Mouse (Mus musculus) neural tube, embryonic 13.5 days (tissue): ENCODE results near the gene Cbfb. TPM values are rescaled to one million over a fixed set of nuclear protein-coding genes. Genes with fewer than 3 reads are reported as not detected.
"Not testable (repeated sequence)": the region's sequence is repeated elsewhere in the genome, so short reads cannot be mapped to it uniquely, and the experiment has no call there.

Experiments used
- ATAC-seq: fragments of 200-750 bp; cut with Nextera tagmentation; 2 replicates; pipeline ENCODE4 v1.8.0; 2017; ENCODE audit warnings: low read depth, mild to moderate bottlenecking, moderate TSS enrichment, moderate library complexity
- H3K27ac ChIP-seq: fragments of 300-500 bp; sonication (generic); replicated peaks from 2 replicates; pipeline ENCODE4 v1.5.1; 2015; ENCODE audit warnings: moderate library complexity, mild to moderate bottlenecking, inconsistent platforms
- H3K27me3 ChIP-seq: fragments of 300-500 bp; sonication (generic); 2 replicates; pipeline ENCODE4 v1.6.1; 2015; ENCODE audit warnings: mild to moderate bottlenecking, inconsistent platforms
- H3K36me3 ChIP-seq: fragments of 300-500 bp; sonication (generic); 2 replicates; pipeline ENCODE4 v1.6.1; 2015; ENCODE audit warnings: mild to moderate bottlenecking, inconsistent platforms
- H3K4me1 ChIP-seq: fragments of 300-500 bp; sonication (generic); replicated peaks from 2 replicates; pipeline ENCODE4 v1.6.1; 2015; ENCODE audit warnings: inconsistent platforms
- H3K4me2 ChIP-seq: fragments of 300-500 bp; sonication (generic); 2 replicates; pipeline ENCODE4 v1.6.1; 2015; ENCODE audit warnings: inconsistent platforms, mild to moderate bottlenecking, moderate library complexity
- H3K4me3 ChIP-seq: fragments of 300-500 bp; sonication (generic); 2 replicates; pipeline ENCODE4 v1.5.1; 2015; ENCODE audit warnings: mild to moderate bottlenecking, inconsistent platforms
- H3K9ac ChIP-seq: fragments of 300-500 bp; sonication (generic); 2 replicates; pipeline ENCODE4 v1.6.1; 2015; ENCODE audit warnings: moderate library complexity, mild to moderate bottlenecking, inconsistent platforms
- H3K9me3 ChIP-seq: fragments of 300-500 bp; sonication (generic); 2 replicates; pipeline ENCODE4 v1.6.1; 2016; ENCODE audit warnings: inconsistent platforms
- WGBS: fragments of 180-500 bp; shearing (Covaris S2); methylation state at CpG from one replicate; pipeline ENCODE4 v1.1.7; 2015; 5-methylcytosine and 5-hydroxymethylcytosine counted together
- polyA plus RNA-seq: library from polyadenylated mRNA; unstranded; fragments of >200 nt; fragmentation: Nextera tagmentation; extraction: Ambion mirVana; gene quantifications from 2 replicates; pipeline ENCODE4 v1.2.1, GENCODE M21; 2015

Gene Cbfb
- polyA plus RNA-seq, 1 experiment from 2014 or later, result 59.1 TPM

DNA sequence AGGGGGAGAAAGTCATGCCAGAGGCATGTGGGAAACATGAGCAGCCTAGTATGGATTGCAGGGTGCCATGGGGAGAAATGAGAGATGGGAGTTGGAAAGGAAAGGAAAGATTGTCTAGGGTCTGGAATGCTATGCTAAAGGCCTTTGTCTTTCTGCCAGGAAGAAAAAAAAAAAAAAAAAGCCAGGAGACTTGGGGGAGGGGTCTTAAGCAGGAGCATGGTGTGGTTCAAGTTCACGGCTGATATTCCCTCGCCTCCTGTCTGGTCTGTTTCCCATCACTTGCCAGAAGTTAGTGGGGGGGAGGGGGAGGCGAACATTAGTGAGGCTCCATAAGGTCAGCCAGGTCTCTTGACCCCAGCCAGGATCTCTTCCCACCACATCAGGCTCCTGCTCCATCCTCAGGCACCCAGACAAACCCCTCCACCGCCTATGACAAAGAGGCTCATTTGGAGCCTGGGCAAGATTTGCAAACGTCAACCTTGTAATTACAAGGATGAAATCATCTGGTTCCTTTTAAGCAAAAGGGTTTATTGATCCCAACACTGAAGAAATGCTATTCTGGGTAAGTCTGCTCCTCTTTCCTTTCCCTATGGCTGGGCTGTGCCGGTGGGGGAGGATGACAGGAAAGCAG is 6.1 kb upstream of the Cbfb start:
- ATAC-seq, result no peak

DNA sequence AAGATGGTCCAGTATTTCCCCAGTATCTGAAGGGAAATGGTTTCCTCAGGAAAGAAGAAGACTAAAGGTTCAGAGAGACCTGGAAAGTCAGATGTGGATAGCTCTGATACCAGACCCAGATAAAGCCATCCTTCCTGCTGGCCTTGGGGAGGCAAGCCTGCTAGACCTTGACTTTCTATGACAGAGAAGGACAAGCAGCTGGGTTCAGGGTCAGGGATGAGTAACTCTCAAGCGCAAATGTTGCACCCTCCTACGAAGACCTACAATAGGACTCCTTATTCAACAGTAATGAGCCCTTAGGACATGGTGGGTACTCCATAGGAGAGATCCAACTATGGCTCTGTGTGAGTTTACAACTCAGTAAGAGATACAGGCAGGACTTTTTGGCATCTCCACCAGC is 5.3 kb upstream of the Cbfb start:
- WGBS, result 78% methylated on average over 2 of the region's 2 CpGs
- Histone ChIP-seq H3K4me3 (no peak overlapping the region), H3K9me3 (no peaks in the 10 kb centered on the region), H3K9ac (no peak overlapping the region), H3K27me3 (no peaks in the 10 kb centered on the region), H3K36me3 (no peaks in the 10 kb centered on the region), H3K4me2 (no peak overlapping the region), H3K4me1 (peaks cover 3% of the 10 kb centered on the region; the same call in 1 of the 2 replicates), H3K27ac (no peak overlapping the region)
- no peak for ATAC-seq

More for the DNA sequence above, 6.1 kb upstream of the Cbfb start:
- 24% methylated on average over 6 of the region's 6 CpGs for WGBS
- Histone ChIP-seq H3K9me3 (no peaks in the 10 kb centered on the region), H3K36me3 (no peaks in the 10 kb centered on the region), H3K4me2 (no peak overlapping the region), H3K9ac (no peak overlapping the region), H3K4me1 (no peaks in the 10 kb centered on the region), H3K4me3 (no peak overlapping the region), H3K27ac (no peak overlapping the region), H3K27me3 (no peaks in the 10 kb centered on the region)

DNA sequence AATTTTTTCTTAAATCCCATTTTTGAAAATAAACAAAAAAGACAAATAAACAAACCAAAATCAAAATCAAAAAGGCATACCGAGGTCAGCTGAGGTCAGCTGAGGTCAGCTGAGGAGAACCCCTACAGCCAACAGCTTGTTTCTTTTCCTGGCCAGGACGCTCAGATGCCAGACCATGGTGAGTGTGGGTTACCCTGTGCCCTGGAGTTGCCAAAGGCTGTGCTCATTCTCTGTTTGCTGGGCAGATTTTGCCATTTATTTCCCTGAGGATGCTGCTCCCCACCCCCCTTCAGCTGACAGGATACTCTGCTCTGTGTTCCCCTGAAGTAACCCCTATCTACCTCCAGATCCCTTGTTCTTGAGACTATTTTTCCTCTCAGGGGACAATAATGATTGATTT is 3.4 kb upstream of the Cbfb start:
- H3K27me3 ChIP-seq, result no peaks in the 10 kb centered on the region
- H3K9ac ChIP-seq, result no peak overlapping the region
- no peak overlapping the region for H3K4me3 ChIP-seq
- peaks cover 8% of the 10 kb centered on the region for H3K4me1 ChIP-seq
- ATAC-seq, result no peak
- H3K9me3 ChIP-seq, result no peaks in the 10 kb centered on the region
- no peak overlapping the region for H3K4me2 ChIP-seq
- WGBS, result 79% methylated on average over 2 of the region's 2 CpGs
- H3K36me3 ChIP-seq, result no peaks in the 10 kb centered on the region
- H3K27ac ChIP-seq, result no peak overlapping the region

DNA sequence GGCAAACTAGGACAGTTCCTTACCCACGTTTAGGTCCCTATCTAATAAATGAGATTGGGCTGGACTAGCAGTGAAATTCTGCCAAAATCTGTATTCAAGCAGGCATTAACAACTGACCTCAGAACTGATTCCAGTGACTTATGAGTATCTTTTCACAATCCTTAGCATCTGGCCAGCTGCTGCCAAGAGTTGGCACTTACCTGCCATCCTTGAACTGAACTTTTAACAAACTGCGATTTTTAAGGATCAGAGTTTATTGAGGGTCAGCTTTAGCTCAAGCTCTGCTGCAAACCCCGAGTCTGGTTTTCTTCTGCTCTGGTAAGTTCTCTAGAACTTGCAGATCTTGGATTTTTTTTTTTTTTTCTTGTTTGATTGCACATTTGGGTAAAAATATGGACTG is 892 bp upstream of the Cbfb start:
- H3K9me3 ChIP-seq, result no peaks in the 10 kb centered on the region
- WGBS, result 50% methylated on average over 3 of the region's 3 CpGs
- H3K27ac ChIP-seq, result 0 out of 2 replicates have a peak overlapping the region, but pooled peaks have one; percentile 95
- H3K27me3 ChIP-seq, result no peaks in the 10 kb centered on the region
- H3K36me3 ChIP-seq, result no peaks in the 10 kb centered on the region
- no peak overlapping the region for H3K4me3 ChIP-seq
- no peak for ATAC-seq
- peak overlapping the region; percentile 77 for H3K4me2 ChIP-seq
- peaks cover 25% of the 10 kb centered on the region for H3K4me1 ChIP-seq
- H3K9ac ChIP-seq, result no peak overlapping the region

DNA sequence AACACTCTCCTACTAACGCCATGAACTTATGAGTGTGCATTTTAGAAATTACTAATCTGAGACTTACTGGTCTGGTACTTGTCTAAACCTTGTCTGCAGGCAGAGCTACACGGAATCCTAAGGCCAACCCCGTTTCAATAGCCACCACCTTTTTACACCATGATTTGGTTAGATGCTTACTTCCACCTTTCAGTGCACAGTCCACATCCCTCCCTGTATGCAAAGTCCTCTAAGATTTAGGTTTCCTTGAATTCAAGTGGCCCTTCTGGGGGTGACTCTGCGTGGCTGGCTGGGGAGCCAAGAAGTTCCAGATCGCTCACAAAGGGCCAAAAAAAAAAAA is 463 bp upstream of the Cbfb start:
- H3K4me1 ChIP-seq, result peaks cover 25% of the 10 kb centered on the region
- ATAC-seq, result peak; percentile 30
- no peaks in the 10 kb centered on the region for H3K27me3 ChIP-seq
- H3K4me2 ChIP-seq, result peak overlapping the region; percentile 77
- H3K36me3 ChIP-seq, result no peaks in the 10 kb centered on the region
- peak overlapping the region; percentile 93 for H3K4me3 ChIP-seq
- peak overlapping the region; percentile 95 for H3K27ac ChIP-seq
- H3K9ac ChIP-seq, result peak overlapping the region; percentile 87
- WGBS, result 4% methylated on average over 5 of the region's 5 CpGs
- no peaks in the 10 kb centered on the region for H3K9me3 ChIP-seq

DNA sequence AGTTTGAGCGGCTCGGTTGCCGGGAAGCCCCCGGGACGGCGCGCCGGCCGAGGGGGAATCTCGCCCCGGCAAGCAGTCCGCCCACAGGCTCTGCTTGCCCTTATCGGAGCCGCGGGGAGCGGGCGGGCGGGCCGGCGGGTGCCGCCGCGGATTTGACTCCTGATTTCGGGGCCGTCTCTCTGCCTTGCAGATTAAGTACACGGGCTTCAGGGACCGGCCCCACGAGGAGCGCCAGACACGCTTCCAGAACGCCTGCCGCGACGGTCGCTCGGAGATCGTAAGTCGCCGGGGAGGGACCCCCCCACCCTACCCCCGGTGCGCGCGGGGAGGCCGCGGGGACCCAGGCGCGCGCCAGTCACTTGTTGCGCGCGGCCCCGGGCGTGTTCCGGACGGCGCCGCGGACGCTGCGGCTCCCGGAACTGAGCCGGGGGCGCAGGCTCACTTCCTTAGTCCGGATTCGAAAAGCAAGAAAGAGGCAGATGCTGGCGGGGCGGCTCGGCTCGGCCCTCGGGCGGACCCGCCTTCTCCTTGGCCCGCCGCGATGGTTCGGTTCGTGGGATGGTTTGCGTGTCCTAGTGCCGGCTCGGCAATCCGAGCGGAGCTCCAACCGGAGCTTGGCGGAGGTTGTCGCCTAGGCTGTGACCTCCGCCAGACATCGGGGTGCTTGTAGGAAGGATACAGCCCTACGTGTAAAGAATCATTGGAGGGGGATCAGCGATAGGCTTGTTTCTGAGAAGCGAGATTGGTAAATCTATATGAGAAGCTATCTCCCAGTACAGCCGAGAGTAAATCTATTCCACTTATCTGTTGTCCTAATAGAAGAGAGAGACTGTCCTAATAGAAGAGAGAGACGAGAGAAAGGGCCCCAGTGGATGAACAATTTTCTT is 885 bp downstream of the Cbfb start:
- under 1% methylated on average over 84 of the region's 92 CpGs for WGBS
- Histone ChIP-seq H3K4me3 (peak overlapping the region; percentile 93), H3K4me1 (peaks cover 25% of the 10 kb centered on the region), H3K9me3 (no peaks in the 10 kb centered on the region), H3K36me3 (no peaks in the 10 kb centered on the region), H3K9ac (peak overlapping the region; percentile 87), H3K4me2 (peak overlapping the region; percentile 77), H3K27ac (peak overlapping the region; percentile 95), H3K27me3 (no peaks in the 10 kb centered on the region)
- peak; percentile 29 for ATAC-seq

DNA sequence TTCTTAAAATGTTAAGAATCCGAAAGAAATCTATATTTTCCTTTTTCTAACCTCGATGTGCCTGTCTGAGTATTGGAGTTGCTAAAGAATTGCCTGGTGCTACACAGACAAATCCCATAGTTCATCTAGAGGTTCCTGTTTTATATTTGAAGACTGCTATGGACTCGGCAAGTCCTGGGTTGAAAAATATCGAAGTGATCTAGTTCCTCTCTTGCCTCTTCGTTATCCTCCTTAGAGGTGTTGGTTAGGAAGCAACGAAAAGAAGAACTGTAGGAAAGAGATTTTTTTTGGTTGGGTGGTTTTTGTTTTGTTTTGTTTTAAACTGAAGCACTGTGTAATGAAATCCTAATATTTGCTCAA is 1.5 kb downstream of the Cbfb start:
- H3K9me3 ChIP-seq, result no peaks in the 10 kb centered on the region
- ATAC-seq, result no peak
- peaks cover 4% of the 10 kb centered on the region; the same call in 1 of the 2 replicates for H3K36me3 ChIP-seq
- no peaks in the 10 kb centered on the region for H3K27me3 ChIP-seq
- no peak overlapping the region; the same call in 1 of the 2 replicates for H3K27ac ChIP-seq
- peak overlapping the region; percentile 87 for H3K9ac ChIP-seq
- H3K4me2 ChIP-seq, result peak overlapping the region; percentile 77
- 30% methylated on average over 6 of the region's 6 CpGs for WGBS
- peaks cover 25% of the 10 kb centered on the region for H3K4me1 ChIP-seq
- peak overlapping the region; percentile 93 for H3K4me3 ChIP-seq

DNA sequence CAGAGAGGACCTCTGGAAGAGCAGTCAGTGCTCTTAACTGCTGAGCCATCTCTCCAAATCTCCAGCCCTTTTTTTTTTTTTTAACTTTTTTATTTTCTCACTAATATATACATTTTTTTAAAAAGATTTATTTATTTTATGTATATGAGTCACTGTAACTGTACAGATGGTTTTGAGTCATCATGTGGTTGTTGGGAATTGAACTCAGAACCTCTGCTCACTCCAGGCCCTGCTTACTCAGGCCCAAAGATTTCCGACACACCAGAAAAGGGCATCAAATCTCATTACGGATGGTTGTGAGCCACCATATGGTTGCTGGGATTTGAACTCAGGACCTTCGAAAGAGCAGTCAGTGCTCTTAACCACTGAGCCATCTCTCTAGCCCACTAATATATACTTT is 4.8 kb downstream of the Cbfb start:
- ATAC-seq, H3K27me3 ChIP-seq, H3K4me3 ChIP-seq, H3K4me2 ChIP-seq, H3K9me3 ChIP-seq, H3K9ac ChIP-seq, H3K27ac ChIP-seq: not testable (repeated sequence)
- H3K4me1 ChIP-seq, result peaks cover 23% of the 10 kb centered on the region
- H3K36me3 ChIP-seq, result peaks cover 14% of the 10 kb centered on the region; the same call in 1 of the 2 replicates
- 94% methylated on average over 3 of the region's 3 CpGs for WGBS

DNA sequence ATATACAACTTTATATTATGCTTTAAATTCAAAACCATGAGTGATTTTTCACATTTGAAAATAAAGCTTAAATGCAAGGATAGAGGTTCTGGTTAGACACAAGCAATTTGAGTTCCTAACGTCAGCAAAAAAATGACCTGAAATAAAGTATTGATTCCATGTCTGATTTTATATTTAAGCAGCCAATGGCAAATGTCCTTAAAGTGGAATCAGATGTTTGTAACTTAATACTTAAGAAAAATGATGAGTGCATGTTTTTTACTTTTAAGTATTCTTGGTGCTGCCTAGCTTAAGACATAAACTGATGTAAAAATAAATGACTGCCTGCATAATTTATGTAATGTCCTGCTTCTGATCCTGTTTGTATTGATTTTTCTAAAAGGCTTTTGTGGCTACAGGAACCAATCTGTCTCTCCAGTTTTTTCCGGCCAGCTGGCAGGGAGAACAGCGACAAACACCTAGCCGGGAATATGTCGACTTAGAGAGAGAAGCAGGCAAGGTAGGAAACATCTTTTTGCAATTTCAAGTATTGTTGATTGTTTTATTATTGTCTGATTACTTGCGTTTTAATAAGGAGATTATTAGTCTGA is 7.8 kb downstream of the Cbfb start:
- Histone ChIP-seq H3K4me1 (peaks cover 9% of the 10 kb centered on the region; the same call in 1 of the 2 replicates), H3K9me3 (no peaks in the 10 kb centered on the region), H3K4me3 (no peak overlapping the region), H3K4me2 (no peak overlapping the region), H3K9ac (no peak overlapping the region), H3K27me3 (no peaks in the 10 kb centered on the region), H3K36me3 (peaks cover 14% of the 10 kb centered on the region; the same call in 1 of the 2 replicates), H3K27ac (no peak overlapping the region)
- WGBS, result 75% methylated on average over 6 of the region's 6 CpGs
- ATAC-seq, result no peak

DNA sequence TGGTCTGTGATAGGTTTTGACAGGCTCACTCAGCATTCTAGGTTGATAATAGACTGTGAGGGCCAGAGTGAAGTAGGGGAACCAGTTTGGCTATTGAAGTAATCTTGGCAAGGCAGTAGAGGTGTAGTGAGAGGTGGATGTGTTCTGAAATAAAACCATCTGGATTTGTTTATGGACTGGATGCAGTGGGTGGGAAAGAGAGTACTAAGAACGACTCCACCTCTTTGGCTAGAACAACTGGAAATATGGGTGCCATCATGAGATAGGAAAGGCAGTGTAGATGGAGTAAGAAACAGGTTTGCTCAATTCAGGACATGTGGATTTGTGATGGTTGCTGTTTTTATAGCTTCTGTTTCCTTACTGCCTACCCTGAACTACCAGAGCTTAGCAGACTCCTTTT is 11.7 kb downstream of the Cbfb start:
- ATAC-seq, result no peak
- no peak overlapping the region for H3K9ac ChIP-seq
- H3K4me3 ChIP-seq, result no peak overlapping the region
- H3K27me3 ChIP-seq, result no peaks in the 10 kb centered on the region
- H3K4me2 ChIP-seq, result no peak overlapping the region
- no peaks in the 10 kb centered on the region for H3K9me3 ChIP-seq
- H3K4me1 ChIP-seq, result no peaks in the 10 kb centered on the region
- H3K27ac ChIP-seq, result no peak overlapping the region
- peaks cover 8% of the 10 kb centered on the region; the same call in 1 of the 2 replicates for H3K36me3 ChIP-seq
- WGBS, result 83% methylated on average over 1 of the region's 1 CpGs

DNA sequence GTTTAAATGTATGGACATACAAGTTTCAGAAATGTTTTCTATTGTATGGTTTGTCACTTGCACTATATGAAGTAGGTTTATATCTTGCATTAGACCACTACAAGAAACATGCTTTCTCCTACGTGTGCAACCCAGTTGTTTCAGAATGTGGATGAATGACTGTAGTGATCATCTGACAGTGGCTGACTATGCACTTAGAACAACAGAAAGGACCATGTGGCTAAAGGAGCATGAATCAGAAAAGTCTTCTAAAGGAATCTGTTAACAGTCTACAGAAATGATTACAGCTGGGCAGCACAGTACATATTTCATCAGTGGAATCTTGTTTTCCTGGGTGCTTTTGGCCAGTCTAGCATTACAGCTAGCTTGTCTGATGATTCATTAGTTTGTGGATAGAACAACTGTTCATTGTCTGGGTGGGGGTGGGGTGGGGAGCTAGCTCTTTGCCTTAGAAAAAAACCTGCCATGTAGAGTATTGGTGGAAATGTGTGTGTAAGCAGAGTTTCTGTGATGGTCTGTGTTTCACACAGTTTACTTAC is 16.1 kb downstream of the Cbfb start:
- no peak overlapping the region for H3K9ac ChIP-seq
- no peak for ATAC-seq
- WGBS, result 61% methylated on average over 1 of the region's 1 CpGs
- no peak overlapping the region for H3K4me3 ChIP-seq
- no peak overlapping the region for H3K27ac ChIP-seq
- H3K36me3 ChIP-seq, result no peaks in the 10 kb centered on the region
- H3K4me1 ChIP-seq, result no peaks in the 10 kb centered on the region
- no peaks in the 10 kb centered on the region for H3K9me3 ChIP-seq
- no peak overlapping the region for H3K4me2 ChIP-seq
- no peaks in the 10 kb centered on the region for H3K27me3 ChIP-seq

DNA sequence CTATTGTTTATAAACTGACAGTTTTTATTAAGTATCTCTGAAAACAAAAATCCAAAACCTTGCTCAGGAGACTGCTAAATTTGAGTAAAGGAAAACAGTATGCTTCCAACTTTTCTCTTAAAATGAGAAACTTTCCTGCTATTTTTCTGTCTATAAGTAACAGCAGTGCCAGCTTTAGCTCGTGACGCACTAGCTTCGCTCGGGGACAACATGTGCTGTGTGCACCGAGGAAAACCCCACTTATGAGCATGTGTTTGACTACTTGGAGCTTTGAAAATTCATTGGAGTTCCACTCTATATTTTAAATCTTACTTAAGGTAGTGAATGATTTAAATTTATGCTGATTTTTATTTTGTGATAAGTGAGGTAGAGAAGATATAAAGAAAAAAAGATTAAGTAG is 21.7 kb downstream of the Cbfb start:
- H3K27me3 ChIP-seq, result no peaks in the 10 kb centered on the region
- WGBS, result 95% methylated on average over 5 of the region's 5 CpGs
- no peak overlapping the region for H3K4me3 ChIP-seq
- H3K36me3 ChIP-seq, result peaks cover 28% of the 10 kb centered on the region
- no peak for ATAC-seq
- H3K9ac ChIP-seq, result no peak overlapping the region
- no peaks in the 10 kb centered on the region for H3K4me1 ChIP-seq
- no peak overlapping the region for H3K27ac ChIP-seq
- H3K4me2 ChIP-seq, result no peak overlapping the region
- H3K9me3 ChIP-seq, result no peaks in the 10 kb centered on the region
